Mouse (Mus musculus) intestine, postnatal 0 days (tissue): ENCODE data around the gene Dynlt1f. TPM values are rescaled to one million over a fixed set of nuclear protein-coding genes. Genes with fewer than 3 reads are reported as not detected.
"Not testable (repeated sequence)": the region's sequence is repeated elsewhere in the genome, so short reads cannot be mapped to it uniquely, and the experiment has no call there.

Source experiments
- ATAC-seq: fragments of 200-750 bp; cut with Nextera tagmentation; 2 replicates; pipeline ENCODE4 v1.8.0; 2017; ENCODE audit warnings: mild to moderate bottlenecking, moderate TSS enrichment, moderate library complexity
- H3K27ac ChIP-seq: fragments of 300-500 bp; sonication (generic); 2 replicates; pipeline ENCODE4 v1.5.1; 2014; ENCODE audit warnings: mild to moderate bottlenecking, low read depth, low read length, moderate library complexity
- H3K27me3 ChIP-seq: fragments of 300-500 bp; sonication (generic); replicated peaks from 2 replicates; pipeline ENCODE4 v1.6.1; 2014; ENCODE audit warnings: low read length, mixed read lengths; ENCODE audit not compliant: control insufficient read depth, insufficient read depth
- H3K36me3 ChIP-seq: fragments of 300-500 bp; sonication (generic); 2 replicates; pipeline ENCODE4 v1.6.1; 2014; ENCODE audit warnings: mild to moderate bottlenecking, moderate library complexity; ENCODE audit not compliant: control insufficient read depth, insufficient read depth
- H3K4me1 ChIP-seq: fragments of 300-500 bp; sonication (generic); replicated peaks from 2 replicates; pipeline ENCODE4 v1.6.1; 2014; ENCODE audit warnings: antibody characterized with exemption, low read length, mixed read lengths; ENCODE audit not compliant: control insufficient read depth, insufficient read depth
- H3K4me2 ChIP-seq: fragments of 300-500 bp; sonication (generic); replicated peaks from 2 replicates; pipeline ENCODE4 v1.6.1; 2014; ENCODE audit warnings: low read depth, mild to moderate bottlenecking, moderate library complexity
- H3K4me3 ChIP-seq: fragments of 300-500 bp; sonication (generic); 2 replicates; pipeline ENCODE4 v1.5.1; 2014; ENCODE audit warnings: low read depth, low read length
- H3K9ac ChIP-seq: fragments of 300-500 bp; sonication (generic); 2 replicates; pipeline ENCODE4 v1.6.1; 2014; ENCODE audit warnings: mild to moderate bottlenecking, low read depth, low read length
- H3K9me3 ChIP-seq: fragments of 300-500 bp; sonication (generic); 2 replicates; pipeline ENCODE4 v1.6.1; 2016; ENCODE audit warnings: mixed run types; ENCODE audit not compliant: control insufficient read depth
- WGBS: fragments of 180-500 bp; shearing (Covaris S2); extraction: QIAGEN DNeasy Blood & Tissue Kit; methylation state at CpG from one replicate; pipeline ENCODE4 v1.1.7; 2014; 5-methylcytosine and 5-hydroxymethylcytosine counted together
- polyA plus RNA-seq: library from polyadenylated mRNA; unstranded; fragments of >200 nt; fragmentation: Nextera tagmentation; extraction: Ambion mirVana; gene quantifications from 2 replicates; pipeline ENCODE4 v1.2.1, GENCODE M21; 2015

The Dynlt1f gene
- polyA plus RNA-seq, 1 experiment from 2014 or later = 234 TPM

DNA sequence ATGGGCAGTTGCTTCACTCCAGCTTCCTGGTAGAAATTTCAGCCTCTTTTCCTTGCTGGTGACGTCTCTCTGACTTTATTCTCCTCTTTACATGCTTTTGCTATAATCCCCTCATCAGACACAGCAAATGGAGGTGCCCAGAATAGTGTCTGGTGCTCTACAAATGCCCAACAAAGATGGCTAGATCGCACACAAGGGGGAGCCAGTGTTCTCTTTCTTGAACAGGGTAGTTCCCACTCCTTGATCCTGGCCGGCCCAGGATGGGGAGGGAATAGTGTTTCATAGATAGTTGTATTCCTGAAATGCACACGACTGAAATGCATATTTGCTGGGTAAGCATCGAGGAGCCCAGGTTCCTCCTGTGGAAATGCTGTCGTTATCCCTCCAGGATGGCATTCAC is 12.8 kb upstream of the Dynlt1f start:
- not testable (repeated sequence) for H3K4me3 ChIP-seq, H3K9me3 ChIP-seq, H3K27me3 ChIP-seq, H3K4me2 ChIP-seq, H3K9ac ChIP-seq, H3K4me1 ChIP-seq, ATAC-seq, H3K36me3 ChIP-seq, H3K27ac ChIP-seq
- WGBS = no CpG with 5 or more reads among the region's 6 CpGs

DNA sequence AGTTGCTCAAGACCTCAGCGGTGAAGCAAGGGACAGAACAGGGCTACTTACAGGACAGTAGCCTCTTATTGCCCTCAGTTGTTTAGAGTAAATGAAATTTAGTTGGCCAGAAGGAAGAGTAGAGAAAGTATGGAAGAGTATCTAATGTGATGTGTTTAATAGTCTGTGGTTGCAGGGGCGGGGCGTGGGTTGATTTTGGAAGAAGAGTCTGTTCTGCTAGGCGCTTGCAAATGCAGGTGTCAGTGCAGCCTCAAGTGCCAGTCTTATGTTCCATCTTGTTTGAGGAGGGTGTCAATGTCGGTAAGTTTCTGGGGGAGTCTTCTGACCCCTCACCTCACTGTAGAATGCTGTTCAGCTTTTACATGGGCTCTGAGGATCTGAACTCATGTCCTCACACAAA is 9.7 kb upstream of the Dynlt1f start:
- H3K4me1 ChIP-seq, H3K27ac ChIP-seq, ATAC-seq, H3K36me3 ChIP-seq, H3K9me3 ChIP-seq, H3K27me3 ChIP-seq, H3K4me2 ChIP-seq, H3K9ac ChIP-seq, H3K4me3 ChIP-seq: not testable (repeated sequence)
- 94% methylated on average over 4 of the region's 5 CpGs for WGBS

DNA sequence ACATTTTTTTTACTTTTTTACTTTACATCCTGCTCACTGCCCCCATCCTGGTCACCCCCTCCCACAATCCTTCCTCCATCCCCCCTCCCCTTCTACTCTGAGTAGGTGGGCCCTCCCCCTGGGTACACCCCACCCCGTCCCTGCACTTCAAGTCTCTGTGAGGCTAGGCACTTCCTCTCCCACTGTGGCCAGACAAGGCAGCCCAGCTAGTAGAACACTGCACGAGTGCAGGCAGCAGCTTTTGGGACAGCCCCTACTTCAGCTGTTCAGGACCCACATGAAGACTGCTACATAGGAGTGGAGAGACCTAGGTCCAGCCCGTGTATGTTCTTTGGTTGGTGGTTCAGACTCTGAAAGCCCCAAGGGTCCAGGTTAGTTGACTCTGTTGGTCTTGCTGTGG is 7.1 kb upstream of the Dynlt1f start:
- H3K36me3 ChIP-seq, ATAC-seq, H3K27me3 ChIP-seq, H3K4me1 ChIP-seq, H3K9me3 ChIP-seq, H3K9ac ChIP-seq, H3K4me3 ChIP-seq, H3K27ac ChIP-seq, H3K4me2 ChIP-seq: not testable (repeated sequence)
- WGBS = 53% methylated on average over 3 of the region's 3 CpGs

DNA sequence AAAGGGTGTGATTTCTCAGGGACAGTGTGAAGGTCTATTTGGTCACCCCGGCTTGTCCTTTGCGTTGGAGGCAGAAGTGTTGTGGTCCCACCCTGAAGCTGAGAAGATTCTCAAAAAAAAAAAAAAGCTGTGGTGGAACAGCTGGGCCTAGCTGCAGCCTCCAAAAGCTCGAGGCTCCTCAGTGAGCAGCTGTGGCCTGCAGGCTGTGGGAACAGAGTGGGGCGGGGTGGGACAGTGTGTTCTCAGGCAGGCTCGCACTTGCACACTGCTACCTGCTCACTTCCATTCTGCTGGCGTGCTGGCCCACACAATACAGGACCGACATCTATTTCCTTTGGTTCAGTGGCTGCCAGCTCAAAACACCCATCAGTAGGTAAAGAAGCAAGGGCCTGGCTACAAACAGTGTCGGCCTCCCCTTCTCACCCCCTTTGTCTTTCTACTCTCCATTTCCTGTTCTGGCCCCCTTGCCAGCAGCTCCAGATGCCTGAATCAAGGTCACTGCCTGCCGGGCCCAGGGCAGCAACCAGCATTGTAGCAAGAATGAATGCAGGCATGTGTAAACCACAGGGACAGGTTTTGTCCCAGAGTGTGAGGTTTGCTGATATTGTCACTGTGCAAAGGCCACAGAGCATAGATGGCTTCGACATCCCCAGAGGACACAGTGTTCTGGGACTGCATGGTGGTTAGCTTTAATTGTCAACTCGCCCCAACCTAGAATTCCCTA is 5.6 kb upstream of the Dynlt1f start:
- H3K4me1 ChIP-seq, H3K4me3 ChIP-seq, H3K9me3 ChIP-seq, H3K9ac ChIP-seq, H3K4me2 ChIP-seq, H3K27ac ChIP-seq, H3K27me3 ChIP-seq, H3K36me3 ChIP-seq: not testable (repeated sequence)
- WGBS = 20% methylated on average over 9 of the region's 11 CpGs
- peak; percentile 51; the same call in 1 of the 2 replicates for ATAC-seq

DNA sequence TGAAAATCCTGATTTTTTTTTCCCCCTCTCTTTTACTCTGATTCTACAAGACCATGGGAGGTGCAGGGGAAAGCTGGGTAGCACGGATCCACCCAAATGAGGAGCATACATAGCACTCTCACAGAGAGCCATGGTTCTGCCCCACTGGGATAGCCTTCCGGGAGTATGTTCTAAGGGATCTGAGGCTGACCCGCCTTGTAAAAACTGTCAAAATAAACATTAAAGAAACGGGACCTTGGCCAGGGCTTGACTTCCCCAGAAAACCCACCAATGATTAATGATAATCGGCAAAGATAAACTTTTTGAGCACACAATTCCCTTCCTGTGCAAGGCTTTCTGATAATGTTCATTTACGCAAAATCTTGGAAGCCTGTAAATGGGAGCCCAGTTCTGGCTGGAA is 4.9 kb upstream of the Dynlt1f start:
- H3K4me2 ChIP-seq, H3K4me1 ChIP-seq, H3K9ac ChIP-seq, ATAC-seq, H3K4me3 ChIP-seq, H3K27me3 ChIP-seq, H3K27ac ChIP-seq, H3K36me3 ChIP-seq, H3K9me3 ChIP-seq: not testable (repeated sequence)
- 29% methylated on average over 6 of the region's 6 CpGs for WGBS

DNA sequence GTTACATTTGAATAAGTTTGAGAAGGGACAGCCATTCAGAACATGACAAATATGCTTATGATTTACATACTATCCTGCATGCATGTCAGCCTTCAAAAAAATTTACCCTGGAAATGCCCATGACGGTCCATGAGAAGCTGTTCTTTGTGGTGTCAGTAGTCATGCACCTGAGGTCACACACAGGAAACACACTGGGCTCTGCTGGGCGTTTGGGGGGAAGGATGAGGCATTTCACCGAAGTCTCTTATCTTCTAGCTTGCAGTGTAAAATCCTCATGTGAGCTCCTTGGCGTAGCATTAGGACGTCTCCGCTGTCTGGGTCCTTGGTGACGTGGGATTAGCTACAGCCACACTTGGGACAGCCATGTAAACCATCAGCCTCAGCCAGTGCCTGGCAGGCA is 3.1 kb upstream of the Dynlt1f start, which contains the start of gene Sytl3:
Gene Sytl3 (plus strand): TSS at position 293 of the 400 bp plus-strand sequence.
- H3K27ac ChIP-seq, H3K27me3 ChIP-seq, H3K4me3 ChIP-seq, ATAC-seq, H3K4me1 ChIP-seq, H3K36me3 ChIP-seq, H3K9ac ChIP-seq, H3K4me2 ChIP-seq, H3K9me3 ChIP-seq: not testable (repeated sequence)
- 74% methylated on average over 3 of the region's 7 CpGs for WGBS

DNA sequence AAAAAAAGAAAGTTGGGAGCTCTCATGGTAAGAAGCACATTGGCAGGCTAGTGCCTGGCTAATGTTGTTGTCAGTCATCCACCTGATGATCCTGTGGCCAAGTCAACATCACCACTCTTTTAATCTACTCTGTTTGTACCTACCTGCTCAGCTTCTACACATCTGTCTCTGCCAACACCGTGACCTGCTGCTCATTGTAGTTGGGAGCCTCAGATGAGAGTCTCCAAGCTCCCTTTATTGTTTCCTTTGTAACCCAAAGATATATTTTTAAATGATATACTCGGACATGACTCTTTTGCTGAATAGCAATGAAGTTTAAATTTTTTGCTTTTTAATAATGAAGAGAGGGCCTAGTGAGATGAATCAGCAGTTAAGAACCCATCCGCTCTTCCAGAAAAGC is 771 bp upstream of the Dynlt1f start:
- H3K9me3 ChIP-seq, H3K36me3 ChIP-seq, H3K9ac ChIP-seq, H3K27ac ChIP-seq, H3K4me2 ChIP-seq, H3K4me3 ChIP-seq, ATAC-seq, H3K27me3 ChIP-seq, H3K4me1 ChIP-seq: not testable (repeated sequence)
- WGBS = 80% methylated on average over 1 of the region's 3 CpGs

DNA sequence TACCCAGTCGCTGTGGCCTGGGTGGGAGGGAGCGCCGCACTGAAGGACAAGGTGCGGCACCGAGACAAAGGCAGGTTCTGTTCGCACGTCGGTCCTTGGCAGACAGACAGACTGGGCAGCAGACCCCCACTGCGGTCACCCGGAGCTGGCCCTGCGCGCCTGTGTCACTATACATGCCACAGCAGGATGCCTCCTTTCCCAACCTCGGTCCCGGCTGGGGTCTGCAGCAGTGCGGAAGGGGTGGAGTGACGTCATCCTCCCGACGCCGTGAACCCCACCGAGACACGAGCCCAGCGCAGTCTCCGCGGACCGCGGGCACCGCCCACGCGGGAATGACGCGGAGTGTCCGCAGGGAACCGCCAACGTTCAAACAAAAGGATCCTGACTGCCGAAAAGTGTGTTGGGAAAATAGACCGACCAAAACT is 601 bp downstream of the Dynlt1f start:
- H3K4me2 ChIP-seq = peak overlapping the region; percentile 70

DNA sequence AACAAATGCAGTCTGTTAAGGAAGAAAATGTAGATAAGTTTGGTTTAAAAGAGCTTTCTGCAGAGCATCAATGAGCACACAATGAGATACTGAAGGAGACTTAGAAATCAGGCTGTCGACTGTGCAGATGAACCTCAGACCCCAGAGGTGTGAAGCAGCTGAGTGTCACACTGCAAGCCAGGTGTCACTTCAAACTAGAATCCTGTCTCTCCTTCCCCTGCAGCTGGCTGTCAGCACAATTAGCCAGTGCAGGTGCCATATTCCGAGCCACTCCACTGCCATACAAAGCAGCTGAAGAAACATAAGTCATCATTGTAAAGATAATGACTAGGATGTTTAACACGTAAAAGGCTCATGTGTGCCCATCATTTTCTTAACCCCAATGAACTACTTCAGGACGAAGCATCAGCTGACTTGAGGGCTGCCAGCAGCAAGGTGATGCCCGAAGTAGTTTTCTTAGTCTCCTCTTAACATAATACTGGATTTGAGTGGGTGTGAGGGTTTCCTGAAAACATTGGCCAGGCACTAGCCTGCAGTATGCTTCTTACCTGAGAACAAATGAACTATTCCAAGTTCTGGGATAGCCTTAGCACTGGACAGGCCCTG is 2.3 kb downstream of the Dynlt1f start:
- not testable (repeated sequence) for H3K36me3 ChIP-seq, ATAC-seq, H3K4me1 ChIP-seq, H3K9me3 ChIP-seq, H3K4me3 ChIP-seq, H3K9ac ChIP-seq, H3K27me3 ChIP-seq, H3K4me2 ChIP-seq, H3K27ac ChIP-seq
- 68% methylated on average over 3 of the region's 5 CpGs for WGBS

More for the DNA sequence above, 601 bp downstream of the Dynlt1f start:
- ATAC-seq = peak; percentile 71
- H3K36me3 ChIP-seq, H3K9me3 ChIP-seq, H3K27me3 ChIP-seq, H3K4me1 ChIP-seq: not testable (repeated sequence)
- Histone ChIP-seq H3K9ac (peak overlapping the region; percentile 50), H3K4me3 (peak overlapping the region; percentile 45), H3K27ac (peak overlapping the region; percentile 62)
- whole genome bisulfite sequencing = under 1% methylated on average over 31 of the region's 36 CpGs
